Mouse (Mus musculus) MEL (cell line): ENCODE measurements around the gene Aldh8a1. TPM values are rescaled to one million over a fixed set of nuclear protein-coding genes. Genes with fewer than 3 reads are reported as not detected.

Experiments
- DNase-seq: peaks from one replicate; pipeline ENCODE4 v3.0.0; 2011; ENCODE audit warnings: low read depth, low spot score
- H3K27ac ChIP-seq: 2 replicates; pipeline ENCODE4 v1.5.1; 2012; ENCODE audit warnings: low read depth, mild to moderate bottlenecking, control low read depth, low read length, moderate library complexity; ENCODE audit not compliant: control insufficient read depth
- H3K27me3 ChIP-seq, 2 experiments: fragments of 150-350 bp in 1 of 2; sonication (generic) in 1 of 2; 2 replicates each; pipeline ENCODE4 v1.6.1; 2012; ENCODE audit warnings: low read length in 2 of 2, mild to moderate bottlenecking in 2 of 2, improper control_type of control experiment in 1 of 2, moderate library complexity in 1 of 2; ENCODE audit not compliant: insufficient read depth in 2 of 2, control insufficient read depth in 1 of 2
- H3K36me3 ChIP-seq, 2 experiments: 2 replicates each; pipeline ENCODE4 v1.6.1; 2012 to 2014; ENCODE audit warnings: low read length in 2 of 2, improper control_type of control experiment in 1 of 2, inconsistent platforms in 1 of 2, mild to moderate bottlenecking in 1 of 2; ENCODE audit not compliant: insufficient read depth in 2 of 2, control insufficient read depth in 1 of 2
- H3K4me1 ChIP-seq, 2 experiments: fragments of 150-350 bp in 1 of 2; sonication (generic) in 1 of 2; 2 replicates each; pipeline ENCODE4 v1.6.1; 2012; ENCODE audit warnings: low read length in 2 of 2, improper control_type of control experiment in 1 of 2, mild to moderate bottlenecking in 1 of 2; ENCODE audit not compliant: insufficient read depth in 2 of 2, control insufficient read depth in 1 of 2
- H3K4me3 ChIP-seq, 2 experiments: fragments of 150-350 bp in 1 of 2; sonication (generic) in 1 of 2; 2 replicates each; pipeline ENCODE4 v1.5.1; 2012; ENCODE audit warnings: low read depth in 2 of 2, low read length in 2 of 2, mild to moderate bottlenecking in 2 of 2, moderate library complexity in 2 of 2, control low read depth in 1 of 2, improper control_type of control experiment in 1 of 2; ENCODE audit not compliant: control insufficient read depth in 1 of 2, insufficient read depth in 1 of 2
- H3K79me2 ChIP-seq: 2 replicates; pipeline ENCODE4 v1.6.1; 2012; ENCODE audit warnings: mild to moderate bottlenecking, low read length, moderate library complexity; ENCODE audit not compliant: control insufficient read depth, poor library complexity, insufficient read depth
- H3K9ac ChIP-seq: 2 replicates; pipeline ENCODE4 v1.6.1; 2012; ENCODE audit warnings: low read depth, mild to moderate bottlenecking, control low read depth, low read length, moderate library complexity; ENCODE audit not compliant: control insufficient read depth, poor library complexity, severe bottlenecking
- H3K9me3 ChIP-seq: fragments of 150-350 bp; sonication (generic); replicated peaks from 2 replicates; pipeline ENCODE4 v1.6.1; 2012; ENCODE audit warnings: mild to moderate bottlenecking, low read length, improper control_type of control experiment, moderate library complexity; ENCODE audit not compliant: insufficient read depth
- CHD1 ChIP-seq: IDR thresholded peaks from 2 replicates; pipeline ENCODE4 v1.6.1; 2012; ENCODE audit warnings: low read depth, mild to moderate bottlenecking, inconsistent platforms, low read length, improper control_type of control experiment
- CTCF ChIP-seq, 3 experiments: IDR thresholded peaks in 2 of 3; conservative IDR thresholded peaks in 1 of 3; 2 replicates each; pipeline ENCODE4 v1.5.1; 2011 to 2012; ENCODE audit warnings: low read length in 3 of 3, low read depth in 2 of 3, mild to moderate bottlenecking in 2 of 3, improper control_type of control experiment in 1 of 3, inconsistent platforms in 1 of 3, mixed read lengths in 1 of 3, moderate library complexity in 1 of 3; ENCODE audit not compliant: control insufficient read depth in 1 of 3, insufficient read depth in 1 of 3, poor library complexity in 1 of 3, severe bottlenecking in 1 of 3
- ELF1 ChIP-seq: IDR thresholded peaks from 2 replicates; pipeline ENCODE4 v1.6.1; 2014; ENCODE audit warnings: low read depth, mild to moderate bottlenecking, inconsistent platforms, low read length, improper control_type of control experiment, moderate library complexity
- EP300 ChIP-seq, 2 experiments: IDR thresholded peaks; 2 replicates each; pipeline ENCODE4 v1.6.1; 2011; ENCODE audit warnings: improper control_type of control experiment in 2 of 2, low read length in 2 of 2, low read depth in 1 of 2, mild to moderate bottlenecking in 1 of 2
- ETS1 ChIP-seq: IDR thresholded peaks from 2 replicates; pipeline ENCODE4 v1.6.1; 2012; ENCODE audit warnings: low read depth, mild to moderate bottlenecking, inconsistent platforms, low read length, improper control_type of control experiment, moderate library complexity
- GABPA ChIP-seq: IDR thresholded peaks from 2 replicates; pipeline ENCODE4 v1.6.1; 2012; ENCODE audit warnings: low read depth, mild to moderate bottlenecking, inconsistent platforms, low read length, improper control_type of control experiment, moderate library complexity
- GATA1 ChIP-seq: IDR thresholded peaks from 2 replicates; pipeline ENCODE4 v1.6.1; 2011; ENCODE audit warnings: low read depth, low read length, improper control_type of control experiment
- KAT2A ChIP-seq: conservative IDR thresholded peaks from 2 replicates; pipeline ENCODE4 v1.6.1; 2012; ENCODE audit warnings: low read depth, low read length, improper control_type of control experiment, inconsistent platforms
- MAX ChIP-seq: IDR thresholded peaks from 2 replicates; pipeline ENCODE4 v1.6.1; 2011; ENCODE audit warnings: low read length, improper control_type of control experiment
- MXI1 ChIP-seq: IDR thresholded peaks from 2 replicates; pipeline ENCODE4 v1.6.1; 2011; ENCODE audit warnings: mild to moderate bottlenecking, low read depth, low read length, improper control_type of control experiment
- MYB ChIP-seq: IDR thresholded peaks from 2 replicates; pipeline ENCODE4 v1.6.1; 2011; ENCODE audit warnings: mild to moderate bottlenecking, low read depth, low read length, improper control_type of control experiment
- MYC ChIP-seq: IDR thresholded peaks from 2 replicates; pipeline ENCODE4 v1.6.1; 2011; ENCODE audit warnings: low read depth, mild to moderate bottlenecking, low read length, improper control_type of control experiment, moderate library complexity
- NRF1 ChIP-seq: IDR thresholded peaks from 2 replicates; pipeline ENCODE4 v1.6.1; 2014; ENCODE audit warnings: low read depth, mild to moderate bottlenecking, inconsistent platforms, low read length, improper control_type of control experiment, moderate library complexity; ENCODE audit not compliant: poor library complexity, insufficient read depth, severe bottlenecking
- POLR2AphosphoS5 ChIP-seq: IDR thresholded peaks from 2 replicates; pipeline ENCODE4 v1.6.1; 2012; ENCODE audit warnings: low read depth, borderline replicate concordance, mild to moderate bottlenecking, inconsistent platforms, low read length, moderate library complexity, mixed read lengths
- RAD21 ChIP-seq: IDR thresholded peaks from 2 replicates; pipeline ENCODE4 v1.6.1; 2011; ENCODE audit warnings: mild to moderate bottlenecking, low read depth, low read length, improper control_type of control experiment
- SIN3A ChIP-seq: IDR thresholded peaks from 2 replicates; pipeline ENCODE4 v1.6.1; 2012; ENCODE audit warnings: low read length, improper control_type of control experiment, inconsistent platforms
- TAL1 ChIP-seq: IDR thresholded peaks from 2 replicates; pipeline ENCODE4 v1.6.1; 2012; ENCODE audit warnings: mild to moderate bottlenecking, inconsistent platforms, low read length, moderate library complexity, mixed read lengths
- TCF12 ChIP-seq: IDR thresholded peaks from 2 replicates; pipeline ENCODE4 v1.6.1; 2014; ENCODE audit warnings: low read depth, mild to moderate bottlenecking, inconsistent platforms, low read length, improper control_type of control experiment, moderate library complexity
- UBTF ChIP-seq: IDR thresholded peaks from 2 replicates; pipeline ENCODE4 v1.6.1; 2012; ENCODE audit warnings: low read depth, mild to moderate bottlenecking, inconsistent platforms, low read length, improper control_type of control experiment, moderate library complexity, borderline replicate concordance; ENCODE audit not compliant: insufficient read depth
- USF1 ChIP-seq: IDR thresholded peaks from 2 replicates; pipeline ENCODE4 v1.6.1; 2014; ENCODE audit warnings: low read depth, mild to moderate bottlenecking, inconsistent platforms, low read length, improper control_type of control experiment, moderate library complexity
- ZMIZ1 ChIP-seq: IDR thresholded peaks from 2 replicates; pipeline ENCODE4 v1.6.1; 2012; ENCODE audit warnings: low read depth, mild to moderate bottlenecking, inconsistent platforms, low read length, improper control_type of control experiment, moderate library complexity
- ZNF384 ChIP-seq: IDR thresholded peaks from 2 replicates; pipeline ENCODE4 v1.6.1; 2012; ENCODE audit warnings: low read depth, mild to moderate bottlenecking, inconsistent platforms, low read length, improper control_type of control experiment
- polyA plus RNA-seq, 2 experiments: library from polyadenylated mRNA; stranded (reverse) in 1 of 2; unstranded in 1 of 2; fragments of >175 nt in 1 of 2; fragments of >200 nt in 1 of 2; gene quantifications; 2 replicates each; pipeline versions ENCODE4 v1.2.1 to v1.2.4; 2012; ENCODE audit warnings: low replicate concordance in 2 of 2, low read depth in 1 of 2; ENCODE audit not compliant: insufficient read length in 2 of 2, insufficient read depth in 1 of 2, missing spikeins in 1 of 2
- total RNA-seq: library from RNA; depleted of rRNA; stranded (reverse); fragments of 300-350 nt; gene quantifications from 2 replicates; pipeline ENCODE4 v1.2.3, GENCODE M21; 2012

The Aldh8a1 gene
- total and polyA plus RNA-seq, 3 experiments, result 0.04 to 0.07 TPM; not detected in 1

DNA sequence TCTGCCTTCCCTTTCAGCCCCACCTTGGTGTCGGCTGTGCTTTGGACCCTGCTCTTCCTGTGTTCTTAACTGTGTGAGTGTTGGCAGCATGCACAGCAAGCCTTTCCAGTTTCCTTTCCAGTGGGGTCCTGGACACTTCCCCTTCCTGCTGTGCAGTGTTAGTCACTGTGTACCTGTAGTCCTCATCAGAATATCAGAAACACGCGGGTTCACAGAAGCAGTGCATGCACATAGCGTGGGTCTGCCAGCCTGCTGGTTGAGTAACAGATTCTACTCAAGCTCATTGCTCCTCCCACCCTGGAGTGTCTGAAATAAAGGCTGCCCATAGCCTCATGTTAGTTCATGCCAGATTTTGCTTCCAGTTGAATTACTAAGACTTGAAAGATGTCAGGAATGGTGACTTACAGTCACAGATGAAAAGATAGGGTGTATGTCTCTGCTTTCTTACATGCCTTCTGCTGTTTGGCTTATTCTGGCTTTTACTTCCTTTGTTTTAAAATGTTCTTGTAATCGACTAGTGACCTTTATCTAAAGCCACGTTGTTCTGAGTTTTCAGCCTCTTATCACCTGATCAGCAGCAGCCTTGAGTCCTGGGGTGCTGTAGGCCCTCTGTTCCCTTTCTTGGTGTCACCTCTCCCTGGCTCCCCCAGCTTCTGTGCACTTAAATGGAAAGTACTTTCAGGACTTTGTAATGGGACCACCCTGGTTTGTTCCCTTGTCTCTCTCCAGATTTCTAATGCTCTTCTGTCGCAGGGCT is 42.6 kb upstream of the Aldh8a1 start:
- H3K27me3 ChIP-seq, result no peaks in the 10 kb centered on the region
- peak; percentile 35; the same call in 1 of the 2 replicates for TF ChIP-seq TCF12
- TF ChIP-seq MYC, result peak; percentile 82; the same call in 1 of the 2 replicates
- peak; percentile 39; the same call in 1 of the 2 replicates for TF ChIP-seq MAX
- TF ChIP-seq EP300 (IDR thresholded peaks at IDR 0.05; ENCODE audit: low read depth in 1 of 2, low read length in 2 of 2), result peak; percentile 44 to 53; a peak in 3 of 4 replicates
- no peak for TF ChIP-seq GABPA
- peak; percentile 88 for TF ChIP-seq GATA1
- no peak for TF ChIP-seq KAT2A
- 0 out of 2 replicates have a peak, but pooled peaks have one; percentile 25 for TF ChIP-seq ELF1
- peak; percentile 64; the same call in 1 of the 2 replicates for TF ChIP-seq MXI1
- no peak for TF ChIP-seq CHD1
- TF ChIP-seq TAL1, result 0 out of 2 replicates have a peak, but pooled peaks have one; percentile 16
- TF ChIP-seq USF1, result 0 out of 2 replicates have a peak, but pooled peaks have one; percentile 31
- no peak for TF ChIP-seq ZNF384
- TF ChIP-seq NRF1, result no peak
- no peak for TF ChIP-seq MYB
- peak; percentile 58 for TF ChIP-seq ETS1
- TF ChIP-seq CTCF (IDR thresholded peaks at IDR 0.05 in 2 of 3, conservative IDR thresholded peaks at IDR 0.05 in 1 of 3; ENCODE audit: control insufficient read depth in 1 of 3, insufficient read depth in 1 of 3, low read depth in 2 of 3, low read length in 3 of 3, poor library complexity in 1 of 3, severe bottlenecking in 1 of 3), result no peak
- TF ChIP-seq ZMIZ1, result no peak
- TF ChIP-seq SIN3A, result peak; percentile 63
- TF ChIP-seq UBTF, result no peak
- TF ChIP-seq POLR2AphosphoS5, result no peak
- no peak for TF ChIP-seq RAD21
- TF ChIP-seq, all 39 proteins: peak for 11
- H3K9me3 ChIP-seq, result no peaks in the 10 kb centered on the region
- peak overlapping the region; percentile 19; the same call in 1 of the 2 replicates for H3K9ac ChIP-seq
- H3K36me3 ChIP-seq, result peaks cover 19 to 28% of the 10 kb centered on the region in 2 experiments
- peak overlapping the region; percentile 61 for H3K27ac ChIP-seq
- DNase-seq, result peak; percentile 71
- no peak overlapping the region for H3K4me3 ChIP-seq
- H3K79me2 ChIP-seq, result no peaks in the 10 kb centered on the region
- H3K4me1 ChIP-seq, result peaks cover 14 to 18% of the 10 kb centered on the region in 2 experiments
